Mouse (Mus musculus) neural tube, embryonic 12.5 days (tissue): ENCODE results near the gene Ap4m1. TPM values are rescaled to one million over a fixed set of nuclear protein-coding genes. Genes with fewer than 3 reads are reported as not detected.
A peak's percentile ranks its signal among the peaks of the same experiment; 100 is the strongest.

Source experiments
- ATAC-seq: fragments of 200-750 bp; cut with Nextera tagmentation; 2 replicates; pipeline ENCODE4 v1.8.0; 2017; ENCODE audit warnings: low read depth, mild to moderate bottlenecking, moderate TSS enrichment, moderate library complexity; ENCODE audit not compliant: low FRiP score
- H3K27ac ChIP-seq: fragments of 300-500 bp; sonication (generic); 2 replicates; pipeline ENCODE4 v1.5.1; 2016
- H3K27me3 ChIP-seq: fragments of 300-500 bp; sonication (generic); replicated peaks from 2 replicates; pipeline ENCODE4 v1.6.1; 2016; ENCODE audit warnings: mild to moderate bottlenecking
- H3K36me3 ChIP-seq: fragments of 300-500 bp; sonication (generic); 2 replicates; pipeline ENCODE4 v1.6.1; 2016; ENCODE audit warnings: mild to moderate bottlenecking
- H3K4me1 ChIP-seq: fragments of 300-500 bp; sonication (generic); 2 replicates; pipeline ENCODE4 v1.6.1; 2016
- H3K4me2 ChIP-seq: fragments of 300-500 bp; sonication (generic); replicated peaks from 2 replicates; pipeline ENCODE4 v1.6.1; 2016; ENCODE audit warnings: mild to moderate bottlenecking
- H3K4me3 ChIP-seq: fragments of 300-500 bp; sonication (generic); 2 replicates; pipeline ENCODE4 v1.5.1; 2016
- H3K9ac ChIP-seq: fragments of 300-500 bp; sonication (generic); 2 replicates; pipeline ENCODE4 v1.6.1; 2016; ENCODE audit warnings: mild to moderate bottlenecking
- H3K9me3 ChIP-seq: fragments of 300-500 bp; sonication (generic); 2 replicates; pipeline ENCODE4 v1.6.1; 2016; ENCODE audit warnings: mild to moderate bottlenecking
- WGBS: fragments of 180-500 bp; shearing (Covaris S2); methylation state at CpG from one replicate; pipeline ENCODE4 v1.1.7; 2016; 5-methylcytosine and 5-hydroxymethylcytosine counted together
- polyA plus RNA-seq: library from polyadenylated mRNA; unstranded; fragments of >200 nt; fragmentation: Nextera tagmentation; extraction: Ambion mirVana; gene quantifications from 2 replicates; pipeline ENCODE4 v1.2.1, GENCODE M21; 2016

Ap4m1 gene
- polyA plus RNA-seq, 1 experiment from 2014 or later, result 23.5 TPM

DNA sequence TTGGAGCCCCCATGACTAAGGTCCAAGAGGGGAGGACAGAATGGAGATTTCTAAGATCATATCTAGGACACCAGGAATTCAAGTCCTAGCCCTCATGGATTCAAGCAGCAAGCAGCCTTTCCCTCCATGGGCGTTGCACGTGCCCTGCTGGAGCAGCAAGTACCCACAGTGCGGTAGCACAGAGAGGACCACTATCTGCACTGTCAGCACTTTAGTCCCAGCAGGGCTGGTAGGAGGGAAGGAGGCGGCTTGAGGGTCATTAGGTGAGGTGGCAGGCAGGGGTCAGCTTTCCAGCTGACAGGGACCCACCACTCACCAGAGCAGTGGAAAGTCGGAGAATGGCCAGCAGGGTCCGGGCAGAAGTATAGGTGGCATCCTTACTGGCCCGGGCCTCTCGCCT lies 6.2 kb upstream of the Ap4m1 start:
- Histone ChIP-seq H3K36me3 (peaks cover 70% of the 10 kb centered on the region), H3K27me3 (no peaks in the 10 kb centered on the region), H3K4me1 (peaks cover 22% of the 10 kb centered on the region), H3K4me2 (no peak overlapping the region), H3K4me3 (no peak overlapping the region), H3K9ac (no peak overlapping the region), H3K9me3 (no peaks in the 10 kb centered on the region), H3K27ac (no peak overlapping the region)
- no peak for ATAC-seq
- WGBS, result 76% methylated on average over 8 of the region's 8 CpGs

DNA sequence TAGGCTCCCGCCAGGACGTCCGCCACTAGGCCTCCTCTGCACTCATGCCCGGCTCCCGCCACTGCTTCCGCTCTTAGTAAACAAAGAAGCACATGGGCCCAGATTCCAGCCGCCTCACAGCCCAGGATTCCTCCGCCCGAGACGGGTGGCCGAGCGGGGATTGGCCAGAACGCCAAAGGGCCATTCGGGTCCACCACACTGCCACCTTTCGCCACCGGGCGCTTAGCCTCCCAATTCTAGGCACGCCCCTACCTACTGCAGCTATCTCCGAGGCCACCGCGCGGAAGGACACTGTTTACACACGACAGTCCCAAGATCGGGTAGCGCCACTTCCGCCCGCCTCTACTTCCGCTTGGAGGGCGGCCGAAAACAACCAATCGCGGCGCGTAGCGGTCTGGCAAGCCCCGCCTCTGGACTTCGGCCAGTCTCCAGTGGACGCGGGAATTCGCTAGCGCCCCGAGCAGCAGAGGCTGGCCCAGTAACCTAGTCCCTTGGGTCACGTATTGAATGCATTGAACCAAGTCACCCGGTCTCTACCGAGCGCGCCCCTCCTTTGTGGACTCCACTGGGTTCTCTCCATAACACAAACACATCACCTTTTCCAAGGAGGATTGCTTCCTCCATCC lies 753 bp upstream of the Ap4m1 start:
- peaks cover 19% of the 10 kb centered on the region for H3K4me1 ChIP-seq
- H3K4me2 ChIP-seq, result peak overlapping the region; percentile 78
- H3K27me3 ChIP-seq, result no peaks in the 10 kb centered on the region
- under 1% methylated on average over 47 of the region's 47 CpGs for WGBS
- ATAC-seq, result peak; percentile 91
- peaks cover 54% of the 10 kb centered on the region for H3K36me3 ChIP-seq
- peak overlapping the region; percentile 49 for H3K9ac ChIP-seq
- H3K9me3 ChIP-seq, result no peaks in the 10 kb centered on the region
- peak overlapping the region; percentile 38 for H3K27ac ChIP-seq
- peak overlapping the region; percentile 58 for H3K4me3 ChIP-seq

DNA sequence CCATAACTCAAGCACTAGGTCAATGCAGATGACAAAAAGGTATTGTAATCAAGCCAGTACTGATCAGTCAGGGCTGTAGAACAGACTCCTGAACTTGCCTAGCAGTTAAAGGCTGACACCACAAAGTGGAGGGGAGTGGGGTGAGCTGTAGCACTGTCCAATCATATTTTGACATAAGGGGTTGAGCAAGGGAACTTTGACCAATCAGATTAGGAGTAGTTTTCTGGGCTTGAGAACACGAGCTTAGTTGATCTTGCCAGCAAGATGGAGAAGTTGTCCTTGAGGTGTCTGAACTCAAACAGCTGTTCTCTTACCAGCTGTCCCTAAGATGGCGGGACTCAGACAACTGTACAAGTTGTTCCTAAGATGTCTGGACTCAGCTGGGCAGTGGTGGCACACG lies 1.4 kb downstream of the Ap4m1 start:
- Histone ChIP-seq H3K9ac (no peak overlapping the region), H3K4me1 (peaks cover 19% of the 10 kb centered on the region), H3K27ac (no peak overlapping the region), H3K36me3 (peaks cover 53% of the 10 kb centered on the region), H3K4me2 (no peak overlapping the region), H3K9me3 (no peaks in the 10 kb centered on the region), H3K27me3 (no peaks in the 10 kb centered on the region), H3K4me3 (no peak overlapping the region)
- no peak for ATAC-seq
- 85% methylated on average over 3 of the region's 3 CpGs for whole genome bisulfite sequencing

GRCm38 (mm10) chr5:138186950-138187638 lies 15.3 kb downstream of the Ap4m1 start, which contains the start of the genes Taf6 and Cnpy4:
Gene Taf6 (minus strand): TSS chr5:138187451.
Gene Cnpy4 (plus strand): TSS chr5:138187485.
- Histone ChIP-seq H3K27ac (no peak within 1 kb of the TSS), H3K9ac (peak within 1 kb of the TSS; percentile 73), H3K36me3 (peaks cover 44% of the 10 kb centered on the region), H3K4me3 (peak within 1 kb of the TSS; percentile 73), H3K27me3 (no peaks in the 10 kb centered on the region), H3K9me3 (no peaks in the 10 kb centered on the region), H3K4me2 (peak within 1 kb of the TSS; percentile 72), H3K4me1 (peaks cover 16% of the 10 kb centered on the region)
- ATAC-seq, result peak; percentile 84
- WGBS, result under 1% methylated on average over 31 of the region's 31 CpGs

DNA sequence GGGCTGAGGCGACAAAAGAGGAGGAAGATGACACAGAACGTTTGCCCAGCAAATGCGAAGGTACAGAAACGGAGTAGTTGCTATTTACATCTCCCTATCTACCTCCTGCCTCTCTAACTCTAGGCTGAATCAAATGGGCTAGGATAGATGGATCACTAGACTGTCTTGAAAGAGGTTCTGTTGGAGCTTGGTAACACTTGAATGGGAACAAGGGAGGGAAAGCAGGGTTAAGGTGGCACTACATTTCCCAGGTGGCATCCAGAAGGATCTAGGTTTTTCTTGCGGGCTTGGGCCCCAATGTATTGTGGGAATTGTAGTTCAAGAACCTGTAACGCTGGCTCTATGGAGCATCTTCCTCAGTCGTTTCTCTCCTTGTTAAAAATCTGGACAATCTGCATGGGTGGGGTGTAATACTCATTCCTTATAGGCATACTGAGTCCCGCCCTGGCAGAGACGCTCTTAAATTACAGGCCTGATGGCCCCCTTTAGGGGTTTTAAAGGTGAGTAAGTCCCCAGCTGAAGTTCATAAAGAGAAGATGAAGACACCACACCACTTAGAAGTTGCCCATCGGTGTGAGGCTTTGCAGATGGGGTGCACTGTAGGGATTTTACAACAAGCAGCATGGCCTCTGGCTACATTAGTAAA lies 16.0 kb downstream of the Ap4m1 start:
- Histone ChIP-seq H3K36me3 (peaks cover 44% of the 10 kb centered on the region), H3K9ac (peak overlapping the region; percentile 70), H3K27me3 (no peaks in the 10 kb centered on the region), H3K9me3 (no peaks in the 10 kb centered on the region), H3K4me1 (peaks cover 16% of the 10 kb centered on the region), H3K4me3 (peak overlapping the region; percentile 73), H3K4me2 (peak overlapping the region; percentile 72), H3K27ac (no peak overlapping the region)
- peak; percentile 88 for ATAC-seq
- 1% methylated on average over 10 of the region's 10 CpGs for WGBS

DNA sequence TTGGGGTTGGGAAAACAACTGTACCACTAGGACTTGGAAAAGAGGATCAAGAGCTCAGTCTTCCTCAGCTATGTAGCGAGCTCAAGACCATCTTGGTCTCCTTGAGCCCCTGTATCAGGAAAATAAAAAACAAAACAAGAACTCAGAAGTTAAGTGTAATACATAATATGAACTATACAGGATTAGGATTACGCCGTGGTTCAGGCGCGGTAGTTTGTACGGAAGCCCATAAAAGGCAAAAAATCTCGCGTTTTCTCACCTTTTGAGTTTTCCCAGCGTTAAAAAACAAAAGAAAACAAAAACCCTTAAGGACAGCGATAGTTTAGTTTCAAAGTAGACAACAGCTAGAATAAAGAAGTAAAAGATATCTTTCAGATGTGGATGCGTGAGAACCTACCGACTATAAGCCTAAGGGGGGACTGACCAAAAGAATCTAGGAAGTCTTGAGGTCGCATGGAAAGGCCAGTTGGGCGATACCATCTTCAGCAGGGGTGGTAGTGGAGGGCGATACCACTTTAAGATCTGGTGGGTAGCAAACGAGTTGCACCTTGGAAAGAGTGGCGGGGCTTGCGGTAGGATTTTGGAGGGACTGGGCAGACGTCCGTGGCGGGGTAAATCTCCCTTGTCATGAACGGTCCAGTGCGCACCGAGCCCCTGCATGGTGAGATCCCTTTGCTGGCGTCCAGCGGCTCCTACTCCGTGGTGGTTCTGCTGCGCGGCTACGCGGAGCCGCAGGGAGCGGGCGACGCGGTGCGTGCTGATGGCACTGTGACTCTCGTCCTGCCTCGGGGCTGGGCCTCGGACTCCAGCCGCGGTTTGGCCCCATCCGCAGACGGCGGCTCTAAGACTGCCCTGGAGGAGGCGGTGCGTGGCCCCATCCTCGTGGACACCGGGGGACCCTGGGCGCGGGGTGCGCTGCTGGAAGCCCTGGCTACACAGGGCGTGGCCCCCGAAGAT lies 22.2 kb downstream of the Ap4m1 start, which contains the start of gene Mblac1:
TSS of gene Mblac1 (plus strand) at position 544 of the 957 bp plus-strand sequence.
- WGBS, result 9% methylated on average over 54 of the region's 54 CpGs
- H3K27me3 ChIP-seq, result no peaks in the 10 kb centered on the region
- peak within 1 kb of the TSS; percentile 83 for H3K9ac ChIP-seq
- no peaks in the 10 kb centered on the region for H3K9me3 ChIP-seq
- H3K4me2 ChIP-seq, result peak within 1 kb of the TSS; percentile 88
- H3K27ac ChIP-seq, result peak within 1 kb of the TSS; percentile 83
- peak; percentile 90 for ATAC-seq
- no peaks in the 10 kb centered on the region; the same call in 1 of the 2 replicates for H3K4me1 ChIP-seq
- H3K36me3 ChIP-seq, result peaks cover 35% of the 10 kb centered on the region
- H3K4me3 ChIP-seq, result peak within 1 kb of the TSS; percentile 71

- H3K4me2 ChIP-seq, result peak overlapping the region; percentile 88
- peak overlapping the region; percentile 71 for H3K4me3 ChIP-seq
- peak overlapping the region; percentile 83 for H3K27ac ChIP-seq
- no peaks in the 10 kb centered on the region for H3K9me3 ChIP-seq
- no peaks in the 10 kb centered on the region for H3K27me3 ChIP-seq
- no peaks in the 10 kb centered on the region; the same call in 1 of the 2 replicates for H3K4me1 ChIP-seq
- peak overlapping the region; percentile 83 for H3K9ac ChIP-seq
- WGBS, result 3% methylated on average over 29 of the region's 29 CpGs
- ATAC-seq, result peak; percentile 73
- peaks cover 33% of the 10 kb centered on the region for H3K36me3 ChIP-seq
Measured at GRCm38 (mm10) chr5:138194755-138195345, 23.0 kb downstream of the Ap4m1 start.

DNA sequence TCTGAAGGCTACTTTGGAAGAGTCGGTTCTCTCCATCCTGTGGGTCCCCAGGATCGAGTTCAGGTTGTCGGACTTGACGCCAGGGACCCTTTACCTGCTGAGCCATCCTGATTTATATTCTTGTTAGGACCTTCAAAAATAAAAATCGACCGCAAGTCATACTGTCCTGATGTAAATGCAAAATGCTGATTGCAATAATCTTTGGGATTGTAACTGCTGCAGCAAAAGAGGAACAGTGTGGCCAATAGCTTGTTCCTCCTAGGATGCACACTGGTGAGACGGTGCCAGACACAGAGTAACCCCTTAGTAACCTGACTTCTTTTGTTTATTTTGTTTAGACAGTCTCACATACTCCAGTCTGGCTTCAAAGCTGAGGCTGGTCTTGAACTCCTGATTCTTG lies 23.7 kb downstream of the Ap4m1 start:
- H3K36me3 ChIP-seq, result peaks cover 30% of the 10 kb centered on the region
- ATAC-seq, result no peak
- no peak overlapping the region for H3K9ac ChIP-seq
- no peaks in the 10 kb centered on the region for H3K27me3 ChIP-seq
- H3K4me3 ChIP-seq, result 0 out of 2 replicates have a peak overlapping the region, but pooled peaks have one; percentile 71
- no peak overlapping the region for H3K27ac ChIP-seq
- H3K9me3 ChIP-seq, result no peaks in the 10 kb centered on the region
- H3K4me1 ChIP-seq, result no peaks in the 10 kb centered on the region; the same call in 1 of the 2 replicates
- peak overlapping the region; percentile 88 for H3K4me2 ChIP-seq
- WGBS, result 81% methylated on average over 7 of the region's 7 CpGs

DNA sequence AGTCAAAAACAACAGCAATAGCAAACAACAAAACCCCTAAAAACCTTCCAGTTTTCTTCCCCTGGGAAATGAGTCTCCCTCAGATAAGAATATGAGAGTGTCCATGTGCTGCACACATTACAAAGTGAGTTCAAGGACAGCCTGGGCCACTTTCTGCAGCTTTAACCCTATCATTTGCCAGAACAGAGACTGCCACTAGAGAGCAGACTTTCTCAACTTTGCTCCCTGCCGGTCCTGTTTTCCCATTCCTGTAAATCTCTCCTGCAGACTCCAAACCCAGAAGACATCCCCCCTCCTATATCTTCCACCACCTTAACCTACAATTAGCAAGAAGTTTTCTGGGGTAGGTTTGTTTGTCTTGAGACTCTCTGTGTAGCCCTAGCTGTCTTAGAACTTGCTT lies 27.8 kb downstream of the Ap4m1 start:
- 13% methylated on average over 1 of the region's 1 CpGs for WGBS
- no peak overlapping the region for H3K9ac ChIP-seq
- no peak for ATAC-seq
- no peak overlapping the region for H3K27ac ChIP-seq
- H3K4me3 ChIP-seq, result no peak overlapping the region
- no peaks in the 10 kb centered on the region for H3K27me3 ChIP-seq
- H3K4me2 ChIP-seq, result no peak overlapping the region
- H3K9me3 ChIP-seq, result no peaks in the 10 kb centered on the region
- no peaks in the 10 kb centered on the region for H3K36me3 ChIP-seq
- no peaks in the 10 kb centered on the region; the same call in 1 of the 2 replicates for H3K4me1 ChIP-seq

DNA sequence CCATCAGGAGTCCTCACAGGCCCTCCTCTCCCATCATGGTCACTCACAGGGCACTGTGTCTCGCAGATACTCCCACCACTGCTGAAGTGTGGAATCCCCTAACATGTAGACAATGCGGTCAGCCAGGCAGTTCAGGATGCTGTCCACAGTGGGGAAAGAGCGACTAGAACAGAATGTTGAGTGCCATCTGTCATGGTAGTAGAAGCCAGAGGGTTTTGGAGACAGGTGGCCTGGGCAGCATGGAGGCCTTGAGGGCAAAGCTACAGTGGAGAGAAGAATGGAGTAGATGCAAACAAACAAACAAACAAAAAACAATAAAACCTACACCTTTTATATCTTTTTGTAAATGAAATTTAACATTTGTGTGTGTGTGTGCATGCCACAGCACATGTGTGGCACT lies 30.3 kb downstream of the Ap4m1 start:
- WGBS, result 77% methylated on average over 3 of the region's 3 CpGs
- H3K9ac ChIP-seq, result no peak overlapping the region
- no peak for ATAC-seq

DNA sequence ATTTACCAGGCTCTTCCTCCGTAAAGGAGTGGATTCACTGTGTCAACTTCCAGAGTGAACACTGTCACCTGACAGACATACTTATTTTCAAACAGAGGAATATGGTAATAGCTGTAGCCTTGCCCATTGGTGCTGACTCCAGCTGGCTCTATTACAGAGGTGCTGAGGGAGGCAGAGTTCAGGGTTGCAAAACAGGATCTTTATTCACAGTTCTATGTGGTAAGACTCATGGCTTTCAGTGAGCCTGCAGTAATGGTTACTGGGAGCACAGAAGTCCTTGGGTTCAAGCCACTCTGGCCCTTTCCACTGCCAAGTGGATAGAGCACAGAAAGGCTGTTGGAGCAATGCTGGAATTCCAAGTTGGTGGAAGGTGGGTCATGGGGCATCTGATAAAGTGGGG lies 35.5 kb downstream of the Ap4m1 start:
- ATAC-seq, result no peak

More for the DNA sequence above, 30.3 kb downstream of the Ap4m1 start:
- Histone ChIP-seq H3K27me3 (no peaks in the 10 kb centered on the region), H3K36me3 (no peaks in the 10 kb centered on the region), H3K4me3 (no peak overlapping the region), H3K4me2 (no peak overlapping the region), H3K9me3 (no peaks in the 10 kb centered on the region), H3K4me1 (no peaks in the 10 kb centered on the region), H3K27ac (no peak overlapping the region)

More for the DNA sequence above, 35.5 kb downstream of the Ap4m1 start:
- Histone ChIP-seq H3K9ac (no peak overlapping the region), H3K27me3 (no peaks in the 10 kb centered on the region), H3K4me2 (no peak overlapping the region), H3K4me1 (no peaks in the 10 kb centered on the region), H3K36me3 (no peaks in the 10 kb centered on the region), H3K9me3 (no peaks in the 10 kb centered on the region), H3K4me3 (no peak overlapping the region), H3K27ac (no peak overlapping the region)
- WGBS, result 89% methylated on average over 1 of the region's 1 CpGs
